Mouse (Mus musculus) G1E (cell line): ENCODE results near the gene Ndufb5.

Experiments used
- CTCF ChIP-seq: IDR thresholded peaks from 2 replicates; pipeline ENCODE4 v1.5.1; 2012; ENCODE audit warnings: low read depth, low read length, inconsistent platforms, mixed read lengths
- GATA2 ChIP-seq: IDR thresholded peaks from 2 replicates; pipeline ENCODE4 v1.6.1; 2012; ENCODE audit warnings: low read depth, low read length, inconsistent platforms, borderline replicate concordance
- POLR2AphosphoS5 ChIP-seq: IDR thresholded peaks from 2 replicates; pipeline ENCODE4 v1.6.1; 2012; ENCODE audit warnings: low read depth, low read length, inconsistent platforms; ENCODE audit not compliant: insufficient replicate concordance
- TAL1 ChIP-seq: conservative IDR thresholded peaks from 2 replicates; pipeline ENCODE4 v1.6.1; 2012; ENCODE audit warnings: low read depth, low read length, inconsistent platforms, mixed read lengths

DNA sequence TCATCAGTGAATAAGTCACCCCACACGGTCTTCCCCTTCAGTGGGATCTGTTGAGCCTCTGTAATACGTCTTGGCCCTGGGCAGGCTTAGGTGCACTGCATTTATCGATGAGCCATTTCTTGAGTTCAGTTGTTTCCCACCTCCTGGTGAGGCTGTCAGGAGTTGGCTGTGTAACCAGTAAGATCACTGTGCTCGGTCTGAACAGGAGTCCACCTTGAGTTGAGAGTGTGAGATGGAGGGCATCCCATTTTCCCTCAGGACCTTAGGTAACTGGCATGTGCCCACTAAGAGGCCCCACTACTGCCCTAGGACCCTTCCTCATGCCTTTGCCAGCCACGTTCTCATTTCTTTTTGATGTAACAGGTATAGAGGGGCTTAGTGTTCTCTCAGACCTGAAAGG, 10.8 kb upstream of the Ndufb5 start:
- TF ChIP-seq GATA2: no peak
- TF ChIP-seq CTCF: no peak
- no peak for TF ChIP-seq TAL1
- TF ChIP-seq POLR2AphosphoS5: no peak
